Mouse (Mus musculus): ENCODE data around the gene Fam57b. TPM values are rescaled to one million over a fixed set of nuclear protein-coding genes. Genes with fewer than 3 reads are reported as not detected.
A peak's percentile ranks its signal among the peaks of the same experiment; 100 is the strongest.

Fam57b gene
- polyA plus RNA-seq, 1 experiment from 2014 or later: 1.2 TPM

- Histone ChIP-seq H3K9me3 (no peaks in the 10 kb centered on the region), H3K4me1 (no peaks in the 10 kb centered on the region), H3K27ac (no peak overlapping the region), H3K9ac (no peak overlapping the region), H3K4me3 (no peak overlapping the region), H3K36me3 (no peaks in the 10 kb centered on the region), H3K4me2 (replicated peaks) (no peak overlapping the region), H3K27me3 (peaks cover 7% of the 10 kb centered on the region)
- no peak for ATAC-seq (ENCODE audit: insufficient number of reproducible peaks, insufficient read depth, low FRiP score, low TSS enrichment)
- 87% methylated on average over 7 of the region's 7 CpGs for WGBS
Observed at GRCm38 (mm10) chr7:126817595-126817994, 20.1 kb downstream of the Fam57b start.

GRCm38 (mm10) chr7:126818818-126819217, 21.4 kb downstream of the Fam57b start:
- H3K4me1 ChIP-seq: peaks cover 7% of the 10 kb centered on the region; the same call in 1 of the 2 replicates
- H3K36me3 ChIP-seq: no peaks in the 10 kb centered on the region
- H3K27ac ChIP-seq: no peak overlapping the region
- H3K4me3 ChIP-seq: no peak overlapping the region
- WGBS: 41% methylated on average over 1 of the region's 1 CpGs
- peaks cover 19% of the 10 kb centered on the region for H3K27me3 ChIP-seq
- no peak overlapping the region for H3K9ac ChIP-seq
- no peak for ATAC-seq (ENCODE audit: insufficient number of reproducible peaks, insufficient read depth, low FRiP score, low TSS enrichment)
- no peaks in the 10 kb centered on the region for H3K9me3 ChIP-seq
- no peak overlapping the region for H3K4me2 ChIP-seq (replicated peaks)

DNA sequence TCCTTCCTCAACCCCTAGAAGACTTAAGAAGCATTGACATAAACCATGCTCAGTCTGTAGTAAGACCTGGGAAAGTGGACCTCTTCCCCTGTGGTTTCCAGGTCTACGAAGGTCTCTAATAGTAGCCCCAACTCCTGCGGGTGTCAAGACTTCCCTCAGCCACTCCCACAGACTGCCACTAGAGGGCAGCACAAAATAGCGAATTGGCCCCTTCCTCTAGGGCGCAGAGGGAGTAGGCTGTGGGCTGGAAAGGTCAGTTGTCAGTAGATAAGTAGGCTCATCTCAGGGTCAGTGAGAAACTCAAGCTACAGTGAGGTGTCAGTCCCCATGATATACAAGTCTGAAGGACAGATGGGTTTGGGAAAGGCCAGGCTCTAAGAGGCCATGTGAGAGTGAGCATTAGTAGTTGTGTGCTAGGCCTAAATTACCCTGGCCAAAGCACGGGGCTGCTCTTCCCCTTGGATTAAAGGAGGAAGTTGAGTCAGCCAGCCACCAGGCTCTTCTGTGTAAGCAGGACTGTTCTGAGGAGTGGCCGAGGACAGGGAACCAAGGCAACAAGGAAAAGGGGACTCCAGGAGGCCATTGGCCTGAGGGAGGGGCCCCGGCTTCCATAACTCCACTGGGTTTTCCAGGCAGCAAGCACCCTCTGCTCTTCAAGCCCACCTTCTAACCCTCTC, 24.5 kb downstream of the Fam57b start:
- H3K27ac ChIP-seq: no peak overlapping the region
- no peaks in the 10 kb centered on the region for H3K9me3 ChIP-seq
- H3K9ac ChIP-seq: no peak overlapping the region
- WGBS: 13% methylated on average over 7 of the region's 7 CpGs
- no peak for ATAC-seq (ENCODE audit: insufficient number of reproducible peaks, insufficient read depth, low FRiP score, low TSS enrichment)
- no peaks in the 10 kb centered on the region for H3K36me3 ChIP-seq
- H3K27me3 ChIP-seq: peaks cover 35% of the 10 kb centered on the region
- no peak overlapping the region for H3K4me3 ChIP-seq
- H3K4me1 ChIP-seq: peaks cover 7% of the 10 kb centered on the region; the same call in 1 of the 2 replicates
- no peak overlapping the region for H3K4me2 ChIP-seq (replicated peaks)

- ATAC-seq (ENCODE audit: insufficient number of reproducible peaks, insufficient read depth, low FRiP score, low TSS enrichment): no peak
- 10% methylated on average over 9 of the region's 9 CpGs for WGBS
- H3K27me3 ChIP-seq: peaks cover 35% of the 10 kb centered on the region
Observed at GRCm38 (mm10) chr7:126822741-126823140, 25.3 kb downstream of the Fam57b start.

GRCm38 (mm10) chr7:126823202-126823711, 25.8 kb downstream of the Fam57b start:
- H3K27me3 ChIP-seq: peaks cover 35% of the 10 kb centered on the region
- no peaks in the 10 kb centered on the region for H3K9me3 ChIP-seq
- no peak overlapping the region for H3K27ac ChIP-seq
- H3K4me2 ChIP-seq (replicated peaks): peak overlapping the region; percentile 52
- ATAC-seq (ENCODE audit: insufficient number of reproducible peaks, insufficient read depth, low FRiP score, low TSS enrichment): no peak
- H3K36me3 ChIP-seq: no peaks in the 10 kb centered on the region
- WGBS: under 1% methylated on average over 11 of the region's 19 CpGs
- peak overlapping the region; percentile 33 for H3K4me3 ChIP-seq
- peak overlapping the region; percentile 46 for H3K9ac ChIP-seq
- peaks cover 7% of the 10 kb centered on the region; the same call in 1 of the 2 replicates for H3K4me1 ChIP-seq

More at GRCm38 (mm10) chr7:126822741-126823140, 25.3 kb downstream of the Fam57b start:
- Histone ChIP-seq H3K9ac (peak overlapping the region; percentile 46; the same call in 1 of the 2 replicates), H3K27ac (no peak overlapping the region), H3K9me3 (no peaks in the 10 kb centered on the region), H3K4me1 (peaks cover 7% of the 10 kb centered on the region; the same call in 1 of the 2 replicates), H3K36me3 (no peaks in the 10 kb centered on the region), H3K4me3 (peak overlapping the region; percentile 33; the same call in 1 of the 2 replicates), H3K4me2 (replicated peaks) (peak overlapping the region; percentile 52)

DNA sequence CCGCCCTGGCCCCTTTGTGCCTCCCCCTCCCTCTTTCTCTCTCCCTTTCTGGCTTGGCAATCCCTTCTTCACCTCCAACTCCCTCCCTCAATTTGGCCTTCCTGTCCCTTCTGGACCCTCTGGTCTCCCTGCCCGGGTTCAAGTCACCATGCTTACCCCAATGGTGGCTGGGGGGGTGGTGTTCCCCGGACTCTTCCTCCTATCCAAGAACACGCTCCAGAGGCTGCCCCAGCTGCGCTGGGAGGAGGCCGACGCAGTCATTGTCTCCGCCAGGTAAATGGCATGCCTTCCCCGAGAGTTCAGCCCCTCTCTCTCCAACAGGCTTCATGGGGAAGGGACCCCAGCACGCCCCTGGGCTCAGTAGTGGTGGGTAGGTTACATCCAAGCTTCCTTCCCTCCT, 26.5 kb downstream of the Fam57b start:
- H3K4me2 ChIP-seq (replicated peaks): peak overlapping the region; percentile 52
- H3K4me1 ChIP-seq: peaks cover 7% of the 10 kb centered on the region; the same call in 1 of the 2 replicates
- ATAC-seq (ENCODE audit: insufficient number of reproducible peaks, insufficient read depth, low FRiP score, low TSS enrichment): no peak
- H3K27me3 ChIP-seq: peaks cover 35% of the 10 kb centered on the region
- H3K9ac ChIP-seq: no peak overlapping the region
- H3K36me3 ChIP-seq: no peaks in the 10 kb centered on the region
- 9% methylated on average over 10 of the region's 10 CpGs for WGBS
- no peaks in the 10 kb centered on the region for H3K9me3 ChIP-seq
- H3K27ac ChIP-seq: no peak overlapping the region
- H3K4me3 ChIP-seq: no peak overlapping the region

- Histone ChIP-seq H3K27me3 (peaks cover 45% of the 10 kb centered on the region), H3K9me3 (no peaks in the 10 kb centered on the region), H3K9ac (no peak overlapping the region), H3K27ac (no peak overlapping the region), H3K36me3 (no peaks in the 10 kb centered on the region), H3K4me2 (replicated peaks) (no peak overlapping the region), H3K4me1 (peaks cover 7% of the 10 kb centered on the region; the same call in 1 of the 2 replicates), H3K4me3 (no peak overlapping the region)
- no peak for ATAC-seq (ENCODE audit: insufficient number of reproducible peaks, insufficient read depth, low FRiP score, low TSS enrichment)
- WGBS: 18% methylated on average over 8 of the region's 8 CpGs
Observed at GRCm38 (mm10) chr7:126825403-126825802, 27.9 kb downstream of the Fam57b start.

- Histone ChIP-seq H3K4me2 (replicated peaks) (no peak overlapping the region), H3K27me3 (peaks cover 49% of the 10 kb centered on the region), H3K4me1 (peaks cover 7% of the 10 kb centered on the region; the same call in 1 of the 2 replicates), H3K9me3 (no peaks in the 10 kb centered on the region), H3K36me3 (no peaks in the 10 kb centered on the region), H3K27ac (no peak overlapping the region), H3K9ac (no peak overlapping the region), H3K4me3 (no peak overlapping the region)
- 74% methylated on average over 5 of the region's 5 CpGs for WGBS
- no peak for ATAC-seq (ENCODE audit: insufficient number of reproducible peaks, insufficient read depth, low FRiP score, low TSS enrichment)
Observed at GRCm38 (mm10) chr7:126825952-126826351, 28.5 kb downstream of the Fam57b start.

DNA sequence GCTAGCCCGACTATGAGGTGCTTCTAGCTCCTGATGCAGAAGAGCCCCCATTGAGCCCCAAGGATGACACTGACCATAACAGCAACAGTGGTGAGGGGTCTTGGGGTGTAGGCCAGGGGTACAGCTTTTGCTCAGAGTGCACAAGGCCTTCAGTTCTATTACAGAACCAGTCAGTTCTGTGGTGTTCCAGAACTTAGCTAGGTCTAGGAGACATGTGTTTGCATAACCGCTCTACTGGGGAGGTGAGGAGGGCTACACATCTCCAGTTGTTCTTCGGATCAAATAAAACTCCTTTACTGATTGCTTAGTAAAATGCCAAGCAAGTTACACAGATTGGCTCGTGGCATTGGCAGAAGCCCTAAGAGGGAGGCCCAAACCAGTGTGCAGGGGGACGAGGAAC, 34.1 kb downstream of the Fam57b start, which contains the start of gene 4930451I11Rik:
Gene 4930451I11Rik (minus strand): TSS at position 101 of the 400 bp plus-strand sequence.
- no peak within 1 kb of the TSS for H3K27ac ChIP-seq
- ATAC-seq (ENCODE audit: insufficient number of reproducible peaks, insufficient read depth, low FRiP score, low TSS enrichment): no peak

GRCm38 (mm10) chr7:126832036-126832598, 34.6 kb downstream of the Fam57b start:
- peak overlapping the region; percentile 49 for H3K4me2 ChIP-seq (replicated peaks)
- H3K4me1 ChIP-seq: peaks cover 5% of the 10 kb centered on the region; the same call in 1 of the 2 replicates
- peak; percentile 68; the same call in 1 of the 2 replicates for ATAC-seq (ENCODE audit: insufficient number of reproducible peaks, insufficient read depth, low FRiP score, low TSS enrichment)
- H3K9ac ChIP-seq: no peak overlapping the region
- peaks cover 26% of the 10 kb centered on the region for H3K27me3 ChIP-seq
- peak overlapping the region; percentile 23 for H3K4me3 ChIP-seq
- H3K27ac ChIP-seq: no peak overlapping the region
- H3K9me3 ChIP-seq: peaks cover 3% of the 10 kb centered on the region; the same call in 1 of the 2 replicates
- H3K36me3 ChIP-seq: no peaks in the 10 kb centered on the region
- WGBS: 2% methylated on average over 21 of the region's 21 CpGs

More for the DNA sequence above, 34.1 kb downstream of the Fam57b start, which contains the start of gene 4930451I11Rik:
- Histone ChIP-seq H3K4me2 (replicated peaks) (peak within 1 kb of the TSS; percentile 49), H3K27me3 (peaks cover 26% of the 10 kb centered on the region), H3K9me3 (peaks cover 3% of the 10 kb centered on the region; the same call in 1 of the 2 replicates), H3K36me3 (no peaks in the 10 kb centered on the region), H3K4me3 (peak within 1 kb of the TSS; percentile 23), H3K9ac (no peak within 1 kb of the TSS), H3K4me1 (peaks cover 5% of the 10 kb centered on the region; the same call in 1 of the 2 replicates)
- 58% methylated on average over 5 of the region's 5 CpGs for WGBS

- no peak for ATAC-seq (ENCODE audit: insufficient number of reproducible peaks, insufficient read depth, low FRiP score, low TSS enrichment)
- no peaks in the 10 kb centered on the region for H3K36me3 ChIP-seq
- H3K9ac ChIP-seq: no peak overlapping the region
- no peak overlapping the region for H3K4me3 ChIP-seq
- H3K27ac ChIP-seq: no peak overlapping the region
- peaks cover 5% of the 10 kb centered on the region; the same call in 1 of the 2 replicates for H3K4me1 ChIP-seq
- WGBS: 90% methylated on average over 1 of the region's 1 CpGs
- H3K4me2 ChIP-seq (replicated peaks): no peak overlapping the region
- peaks cover 26% of the 10 kb centered on the region for H3K27me3 ChIP-seq
- H3K9me3 ChIP-seq: peaks cover 3% of the 10 kb centered on the region; the same call in 1 of the 2 replicates
Observed at GRCm38 (mm10) chr7:126833294-126833693, 35.8 kb downstream of the Fam57b start.

All from embryonic facial prominence, embryonic 12.5 days (tissue).